26 mouse cellular contexts compared by ENCODE assay signal in genomic region chr5:76645091-76645868, GRCm38 (mm10).
"Had no signal": no experiment of that assay in that cellular context is flagged by ENCODE, and none has a peak within 500 bp of the region (broad histone marks: within the 10 kb centered on the region; RNA-seq: fewer than 3 reads in every experiment).

No protein-coding gene starts in this region.

- ATAC-seq: forebrain, embryonic 13.5 days; forebrain, embryonic 14.5 days; forebrain, embryonic 15.5 days; forebrain, embryonic 16.5 days; forebrain, postnatal 0 days had no signal

- H3K4me1 ChIP-seq: embryonic facial prominence, embryonic 12.5 days; embryonic facial prominence, embryonic 15.5 days; forebrain, embryonic 13.5 days; forebrain, embryonic 15.5 days had no signal

- H3K4me3 ChIP-seq: embryonic facial prominence, embryonic 12.5 days; embryonic facial prominence, embryonic 13.5 days; embryonic facial prominence, embryonic 15.5 days; erythroblast, embryonic 14.5 days; forebrain, embryonic 10.5 days; forebrain, embryonic 12.5 days; forebrain, embryonic 13.5 days; forebrain, embryonic 15.5 days; gastrocnemius, adult 2 months; heart, adult 2 months had no signal

- H3K4me2 ChIP-seq: embryonic facial prominence, embryonic 12.5 days; embryonic facial prominence, embryonic 13.5 days; embryonic facial prominence, embryonic 15.5 days; forebrain, embryonic 12.5 days; forebrain, embryonic 13.5 days; forebrain, embryonic 15.5 days had no signal

- DNase-seq: cerebellum, adult 8-10 months; cerebellum, adult 9-10 months; cerebellum, adult 9-11 months; cerebellum, postnatal 10 days; cerebellum, postnatal 14 days; cerebellum, postnatal 25 days; cerebellum, postnatal 36 days; embryo, embryonic 11 days; forebrain, postnatal 0 days; gastrocnemius, adult 2 months; gastrocnemius, postnatal 10 days; gastrocnemius, postnatal 14 days; gastrocnemius, postnatal 25 days; gastrocnemius, postnatal 36 days; heart, adult 18-20 months; heart, adult 2 months had no signal

- H3K27ac ChIP-seq: embryonic facial prominence, embryonic 12.5 days; embryonic facial prominence, embryonic 13.5 days; embryonic facial prominence, embryonic 15.5 days; forebrain, embryonic 10.5 days; forebrain, embryonic 12.5 days; forebrain, embryonic 13.5 days; forebrain, embryonic 15.5 days; gastrocnemius, adult 2 months; heart, adult 2 months had no signal

- H3K27me3 ChIP-seq: embryonic facial prominence, embryonic 12.5 days; embryonic facial prominence, embryonic 13.5 days; embryonic facial prominence, embryonic 15.5 days; forebrain, embryonic 12.5 days; forebrain, embryonic 13.5 days; forebrain, embryonic 15.5 days had no signal

- H3K9ac ChIP-seq: embryonic facial prominence, embryonic 12.5 days; embryonic facial prominence, embryonic 13.5 days; embryonic facial prominence, embryonic 15.5 days; forebrain, embryonic 12.5 days; forebrain, embryonic 13.5 days; forebrain, embryonic 15.5 days; forebrain, postnatal 0 days had no signal

- H3K9me3 ChIP-seq: embryonic facial prominence, embryonic 12.5 days; embryonic facial prominence, embryonic 13.5 days; embryonic facial prominence, embryonic 15.5 days; forebrain, embryonic 10.5 days; forebrain, embryonic 12.5 days; forebrain, embryonic 13.5 days; forebrain, embryonic 15.5 days had no signal
